Mouse (Mus musculus) brain, embryonic 14.5 days (tissue): ENCODE measurements around the gene Limk2.

Experiments
- CTCF ChIP-seq: fragments of 200-500 bp; IDR thresholded peaks from 2 replicates; pipeline ENCODE4 v1.5.1; 2012; ENCODE audit warnings: inconsistent platforms, mild to moderate bottlenecking, moderate library complexity, borderline replicate concordance; ENCODE audit not compliant: insufficient read depth, insufficient read length; ENCODE audit errors: extremely low read depth
- POLR2A ChIP-seq: fragments of 200-500 bp; IDR thresholded peaks from 2 replicates; pipeline ENCODE4 v1.6.1; 2012; ENCODE audit warnings: mild to moderate bottlenecking, inconsistent platforms, borderline replicate concordance; ENCODE audit not compliant: poor library complexity, insufficient read depth, insufficient read length, severe bottlenecking; ENCODE audit errors: extremely low read depth

DNA sequence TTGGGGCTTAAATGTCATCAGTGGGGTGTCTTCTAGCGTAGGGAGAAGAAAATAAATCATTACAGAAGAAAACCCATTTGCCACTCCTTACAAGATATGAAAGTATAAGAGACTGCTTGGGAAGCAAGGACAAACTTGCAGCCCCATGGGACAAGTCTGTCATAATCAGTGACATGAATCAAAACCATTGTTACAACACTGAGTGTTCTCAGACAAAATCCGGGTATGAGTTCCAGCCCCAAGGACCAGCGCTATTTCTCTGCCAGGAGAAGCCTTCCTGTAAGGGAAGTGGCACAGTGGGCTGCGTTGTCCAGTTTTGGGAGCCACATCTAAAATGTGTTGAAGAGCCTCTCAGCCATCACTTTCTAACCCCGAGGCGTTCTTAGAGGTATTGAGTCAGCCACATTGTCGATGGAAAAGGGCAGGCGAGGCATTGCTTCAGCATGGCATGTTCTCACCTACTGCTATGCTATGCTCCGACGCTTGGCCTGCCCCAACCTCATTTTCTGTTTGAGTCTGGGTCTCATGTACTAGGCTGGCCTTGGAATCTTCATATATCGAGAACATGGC, 74.8 kb downstream of the Limk2 start:
- TF ChIP-seq POLR2A (no peak), CTCF (no peak)
